Mouse (Mus musculus): ENCODE measurements around the gene Catsperz. TPM values are rescaled to one million over a fixed set of nuclear protein-coding genes. Genes with fewer than 3 reads are reported as not detected.

The Catsperz gene
- polyA plus RNA-seq, 2 experiments from 2014 or later = not detected

- ATAC-seq = no peak
These were observed 18.5 kb upstream of the Catsperz start for GRCm38 (mm10) chr19:6943709-6944108.

GRCm38 (mm10) chr19:6942764-6943163 is 17.6 kb upstream of the Catsperz start:
- ATAC-seq = no peak

GRCm38 (mm10) chr19:6942249-6942691 is 17.1 kb upstream of the Catsperz start, which contains the start of gene Gpr137:
Gpr137 (minus strand) TSS chr19:6942480.
- peak; percentile 76 for ATAC-seq

- ATAC-seq = peak; percentile 65
These were observed 16.4 kb upstream of the Catsperz start, which contains the start of gene Bad for GRCm38 (mm10) chr19:6941372-6942248. Bad (plus strand) TSS chr19:6941861.

- ATAC-seq = no peak
These were observed 15.5 kb upstream of the Catsperz start for GRCm38 (mm10) chr19:6940396-6941351.

- no peak for ATAC-seq
These were observed 14.2 kb upstream of the Catsperz start for GRCm38 (mm10) chr19:6939106-6940002.

GRCm38 (mm10) chr19:6937541-6938465 is 12.6 kb upstream of the Catsperz start:
- no peak for ATAC-seq

GRCm38 (mm10) chr19:6936299-6936698 is 11.1 kb upstream of the Catsperz start:
- ATAC-seq = no peak

- no peak for ATAC-seq
These were observed 9.2 kb upstream of the Catsperz start, which contains the start of gene Kcnk4 for GRCm38 (mm10) chr19:6934195-6934977. Kcnk4 (minus strand) TSS chr19:6934515.

GRCm38 (mm10) chr19:6933436-6934194 is 8.4 kb upstream of the Catsperz start:
- ATAC-seq = no peak

GRCm38 (mm10) chr19:6933102-6933435 is 7.9 kb upstream of the Catsperz start:
- ATAC-seq = no peak

GRCm38 (mm10) chr19:6932018-6932417 is 6.8 kb upstream of the Catsperz start:
- no peak for ATAC-seq

- ATAC-seq = no peak
These were observed 5.8 kb upstream of the Catsperz start for GRCm38 (mm10) chr19:6931002-6931401.

GRCm38 (mm10) chr19:6928080-6928479 is 2.9 kb upstream of the Catsperz start:
- no peak for ATAC-seq

GRCm38 (mm10) chr19:6926559-6927255 is 1.5 kb upstream of the Catsperz start:
- ATAC-seq = no peak

- no peak for ATAC-seq
These were observed 590 bp upstream of the Catsperz start for GRCm38 (mm10) chr19:6925611-6926329.

GRCm38 (mm10) chr19:6924461-6925306 is 496 bp downstream of the Catsperz start:
- ATAC-seq = no peak

All from activated CD4-positive, CD25-positive, alpha-beta regulatory T cell, adult 4 months (primary cell).